In genomic region chr6:34927156-34927555, GRCm38 (mm10) we compare ENCODE assay signal across 7 mouse cellular contexts. TPM values are rescaled to one million over a fixed set of nuclear protein-coding genes. Genes with fewer than 3 reads are reported as not detected.
DNase-seq lines count a peak whose midpoint lies in the region; ATAC-seq lines count a peak whose summit lies in the region.

No protein-coding gene starts in this region.

- peak; percentile 32; the same call in 1 of the 2 replicates for ATAC-seq in lung, embryonic 15.5 days (ENCODE audit: borderline replicate concordance, extremely low read depth, low FRiP score, low TSS enrichment)

- no peak overlapping the region for H3K9ac ChIP-seq in lung, embryonic 15.5 days

- no peak overlapping the region for H3K4me3 ChIP-seq in lung, embryonic 15.5 days

- H3K9me3 ChIP-seq in lung, embryonic 15.5 days, result no peaks in the 10 kb centered on the region

- H3K27ac ChIP-seq in lung, embryonic 15.5 days, result no peak overlapping the region

- H3K4me2 ChIP-seq in lung, embryonic 15.5 days, result no peak overlapping the region

- no peaks in the 10 kb centered on the region for H3K36me3 ChIP-seq in lung, embryonic 15.5 days

- DNase-seq in A20 (ENCODE audit: low read depth, low spot score) (peak; percentile 61), ES-CJ7 (ENCODE audit: low read depth, low spot score) (peak; percentile 78)
- peak; percentile 70 to 76 for DNase-seq in cerebellum, adult 18-20 months
- peak; percentile 61 to 72 for DNase-seq in frontal cortex, postnatal 36 days (ENCODE audit: low spot score in 2 of 2)
- DNase-seq in large intestine, adult 2 months (ENCODE audit: low read depth, low spot score), result peak; percentile 25
- peak; percentile 79 to 80 for DNase-seq in right cerebral cortex, adult 2 months (ENCODE audit: low spot score in 2 of 2)

- no peaks in the 10 kb centered on the region for H3K4me1 ChIP-seq in lung, embryonic 15.5 days

- WGBS in large intestine, adult 2 months, result 39% methylated on average over 4 of the region's 4 CpGs
- 40% methylated on average over 4 of the region's 4 CpGs for WGBS in lung, embryonic 15.5 days

- no peaks in the 10 kb centered on the region for H3K27me3 ChIP-seq in lung, embryonic 15.5 days

RNA-seq across cellular contexts. Expression of gene Stra8, which starts 7.2 kb away (rescaled TPM):
- 0.06 TPM in 1 of 2 replicates, not detected in the other for polyA plus RNA-seq in large intestine, adult 2 months (2012; rRNA removed)
- polyA plus RNA-seq in lung, embryonic 15.5 days (2015; fragmentation: Nextera tagmentation; extraction: Ambion mirVana), result not detected in 2 replicates

RNA-seq across cellular contexts. Expression of gene Wdr91, which starts 16.5 kb away (rescaled TPM):
- polyA plus RNA-seq in large intestine, adult 2 months (2012; rRNA removed), result 5.1 and 6.3 TPM in 2 replicates
- polyA plus RNA-seq in lung, embryonic 15.5 days (2015; fragmentation: Nextera tagmentation; extraction: Ambion mirVana), result 15.8 and 17.2 TPM in 2 replicates

RNA-seq across cellular contexts. Expression of gene Cyren, which starts 49.3 kb away (rescaled TPM):
- 3.0 and 3.3 TPM in 2 replicates for polyA plus RNA-seq in large intestine, adult 2 months (2012; rRNA removed)
- 21.6 and 22.4 TPM in 2 replicates for polyA plus RNA-seq in lung, embryonic 15.5 days (2015; fragmentation: Nextera tagmentation; extraction: Ambion mirVana)

Comparison
In these comparisons a context has a peak if more than half of its experiments do, and no peak if none do; other contexts are left out.
1. DNase-seq: peak in every context shown above with its lines; median percentile 80 in right cerebral cortex, adult 2 months; 78 in ES-CJ7; 73 in cerebellum, adult 18-20 months; 66 in frontal cortex, postnatal 36 days; 61 in A20; 25 in large intestine, adult 2 months.